Mouse (Mus musculus): ENCODE results near the gene Kpna7. TPM values are rescaled to one million over a fixed set of nuclear protein-coding genes. Genes with fewer than 3 reads are reported as not detected.

Kpna7 gene
- polyA plus RNA-seq, 1 experiment from 2014 or later: not detected

- H3K9ac ChIP-seq (ENCODE audit: low read length): no peak overlapping the region
- H3K27ac ChIP-seq (ENCODE audit: low read depth, low read length): no peak overlapping the region
- no peaks in the 10 kb centered on the region for H3K9me3 ChIP-seq (ENCODE audit: control insufficient read depth, low read length)
- no peaks in the 10 kb centered on the region for H3K36me3 ChIP-seq (ENCODE audit: control insufficient read depth, insufficient read depth, low read length)
- WGBS: 83% methylated on average over 3 of the region's 3 CpGs
- no peak overlapping the region for H3K4me3 ChIP-seq (ENCODE audit: low read depth, low read length)
- no peak overlapping the region for H3K4me2 ChIP-seq
- DNase-seq (ENCODE audit: low spot score, missing footprints) (no peak), ATAC-seq (ENCODE audit: low FRiP score) (no peak)
- H3K27me3 ChIP-seq (ENCODE audit: control insufficient read depth, insufficient read depth, low read length): 0 out of 2 replicates have a peak, but pooled peaks cover 2% of the 10 kb centered on the region
- peaks cover 2% of the 10 kb centered on the region; the same call in 1 of the 2 replicates for H3K4me1 ChIP-seq (ENCODE audit: control insufficient read depth, insufficient read depth, low read length)
These were observed 112.6 kb downstream of the Kpna7 start for GRCm38 (mm10) chr5:144971266-144971665.

DNA sequence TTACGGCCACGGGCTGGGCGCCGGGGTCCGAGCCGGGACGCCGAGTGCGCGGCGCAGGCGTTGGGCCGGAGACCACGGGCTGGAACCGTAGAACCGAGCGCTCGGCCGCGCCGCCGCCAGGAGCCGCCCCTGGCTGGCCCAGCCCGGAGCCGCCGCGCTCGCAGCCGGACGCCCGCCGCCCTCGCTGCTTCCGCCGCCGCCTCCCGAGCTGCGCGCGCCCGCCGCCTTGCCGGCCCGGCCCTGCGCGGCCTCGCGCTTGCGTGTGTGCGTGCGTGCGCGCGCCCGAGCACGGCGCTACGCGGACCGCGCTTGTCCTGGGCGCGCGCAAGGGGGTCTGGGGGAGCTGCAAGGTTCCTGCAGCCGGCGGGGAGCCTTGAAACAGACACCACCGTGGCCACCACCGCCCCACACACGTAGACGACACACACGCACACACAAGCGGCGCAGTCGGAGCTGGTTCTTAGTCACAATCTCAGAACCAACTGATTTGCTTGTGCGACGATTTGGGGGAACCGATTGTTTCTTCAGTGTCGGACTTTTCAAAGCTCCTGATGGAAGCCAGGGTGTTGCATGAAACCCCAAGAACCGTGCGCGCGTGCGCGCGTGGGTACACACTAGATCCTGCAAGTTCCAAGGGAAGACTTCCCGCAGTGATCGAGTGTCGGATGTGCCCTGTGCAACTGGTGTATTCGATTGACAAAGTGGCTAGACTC, 118.0 kb downstream of the Kpna7 start, which contains the start of gene Smurf1:
Gene Smurf1, minus strand, starts transcription at position 209 of the 713 bp plus-strand sequence.
- Histone ChIP-seq H3K4me1 (ENCODE audit: control insufficient read depth, insufficient read depth, low read length) (peaks cover 5% of the 10 kb centered on the region), H3K27me3 (ENCODE audit: control insufficient read depth, insufficient read depth, low read length) (0 out of 2 replicates have a peak, but pooled peaks cover 2% of the 10 kb centered on the region), H3K9me3 (ENCODE audit: control insufficient read depth, low read length) (no peaks in the 10 kb centered on the region), H3K9ac (ENCODE audit: low read length) (peak within 1 kb of the TSS; percentile 87), H3K27ac (ENCODE audit: low read depth, low read length) (peak within 1 kb of the TSS; percentile 85), H3K4me2 (peak within 1 kb of the TSS; percentile 66), H3K4me3 (ENCODE audit: low read depth, low read length) (peak within 1 kb of the TSS; percentile 90), H3K36me3 (ENCODE audit: control insufficient read depth, insufficient read depth, low read length) (no peaks in the 10 kb centered on the region)
- DNase-seq (ENCODE audit: low spot score, missing footprints): peak; percentile 99
- WGBS: under 1% methylated on average over 55 of the region's 89 CpGs
- ATAC-seq (ENCODE audit: low FRiP score): peak; percentile 72

DNA sequence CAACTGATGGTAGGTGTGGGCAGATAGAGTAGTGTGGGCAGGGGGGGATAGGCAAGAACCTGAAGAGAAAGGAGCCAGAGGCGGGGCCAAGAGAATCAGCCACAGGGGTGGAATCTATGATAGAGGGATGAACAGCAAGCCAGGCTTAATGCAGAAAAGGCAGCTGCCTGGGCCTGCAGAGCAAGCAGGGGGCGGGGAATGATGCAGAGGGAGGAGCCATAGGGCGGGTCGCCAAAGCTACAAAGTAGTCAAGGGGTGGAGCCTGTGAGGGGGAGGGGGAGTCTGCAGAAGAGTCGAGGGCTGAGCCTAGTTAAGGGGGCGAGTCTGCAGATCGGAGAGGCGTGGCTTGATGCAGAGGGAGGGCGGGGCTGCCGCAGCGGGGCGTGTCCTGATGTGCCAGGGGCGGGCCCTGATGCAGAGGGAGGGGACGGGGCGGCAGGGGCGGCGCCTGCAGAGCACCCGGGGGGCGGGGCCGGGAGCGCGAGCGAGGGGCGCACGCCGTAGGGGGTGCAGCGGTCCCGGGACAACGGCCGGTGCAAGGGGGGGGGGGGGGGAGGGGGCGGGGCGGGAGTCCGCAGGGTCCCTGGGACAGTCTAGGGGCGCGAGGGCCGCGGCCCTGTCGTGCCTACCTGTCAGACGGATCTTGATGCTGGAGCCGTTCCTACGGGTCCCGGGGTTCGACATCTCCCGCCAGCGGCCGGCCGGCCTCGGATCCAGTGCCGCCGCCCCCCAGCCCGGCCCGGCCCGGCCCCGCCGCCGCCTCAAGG, 118.8 kb downstream of the Kpna7 start:
- H3K36me3 ChIP-seq (ENCODE audit: control insufficient read depth, insufficient read depth, low read length): no peaks in the 10 kb centered on the region
- peak; percentile 99 for DNase-seq (ENCODE audit: low spot score, missing footprints)
- under 1% methylated on average over 20 of the region's 56 CpGs for WGBS
- H3K4me3 ChIP-seq (ENCODE audit: low read depth, low read length): peak overlapping the region; percentile 90
- peak overlapping the region; percentile 85 for H3K27ac ChIP-seq (ENCODE audit: low read depth, low read length)
- H3K9me3 ChIP-seq (ENCODE audit: control insufficient read depth, low read length): no peaks in the 10 kb centered on the region
- 0 out of 2 replicates have a peak, but pooled peaks cover 2% of the 10 kb centered on the region for H3K27me3 ChIP-seq (ENCODE audit: control insufficient read depth, insufficient read depth, low read length)
- ATAC-seq (ENCODE audit: low FRiP score): peak; percentile 81
- H3K4me2 ChIP-seq: peak overlapping the region; percentile 66
- H3K4me1 ChIP-seq (ENCODE audit: control insufficient read depth, insufficient read depth, low read length): peaks cover 5% of the 10 kb centered on the region
- peak overlapping the region; percentile 87 for H3K9ac ChIP-seq (ENCODE audit: low read length)

DNA sequence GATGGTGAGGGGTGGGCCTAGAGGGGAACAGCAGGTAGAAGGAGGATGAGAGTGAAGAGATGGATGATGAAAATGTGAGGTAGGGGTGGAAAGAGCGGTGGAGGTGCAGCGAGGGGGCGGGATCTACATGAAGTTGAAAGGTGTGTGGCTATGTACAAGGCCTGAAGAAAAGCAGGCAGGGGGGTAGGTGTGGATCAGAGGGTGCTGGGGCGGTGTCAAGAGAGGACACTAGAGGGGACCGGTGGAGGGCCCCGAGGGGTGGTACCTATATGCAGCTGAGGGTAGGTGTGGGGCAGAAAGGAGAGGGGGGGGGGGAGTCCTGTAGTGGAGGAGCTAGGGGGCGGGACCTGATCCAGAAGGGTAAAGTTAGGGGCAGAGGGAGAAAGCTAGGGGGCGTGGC, 119.4 kb downstream of the Kpna7 start:
- peak overlapping the region; percentile 66 for H3K4me2 ChIP-seq
- DNase-seq (ENCODE audit: low spot score, missing footprints) (no peak), ATAC-seq (ENCODE audit: low FRiP score) (peak; percentile 59)
- H3K27me3 ChIP-seq (ENCODE audit: control insufficient read depth, insufficient read depth, low read length): 0 out of 2 replicates have a peak, but pooled peaks cover 2% of the 10 kb centered on the region
- no peak overlapping the region for H3K27ac ChIP-seq (ENCODE audit: low read depth, low read length)
- no peak overlapping the region for H3K9ac ChIP-seq (ENCODE audit: low read length)
- 18% methylated on average over 8 of the region's 8 CpGs for WGBS
- H3K4me3 ChIP-seq (ENCODE audit: low read depth, low read length): peak overlapping the region; percentile 90
- H3K4me1 ChIP-seq (ENCODE audit: control insufficient read depth, insufficient read depth, low read length): peaks cover 5% of the 10 kb centered on the region
- H3K9me3 ChIP-seq (ENCODE audit: control insufficient read depth, low read length): no peaks in the 10 kb centered on the region
- H3K36me3 ChIP-seq (ENCODE audit: control insufficient read depth, insufficient read depth, low read length): no peaks in the 10 kb centered on the region

DNA sequence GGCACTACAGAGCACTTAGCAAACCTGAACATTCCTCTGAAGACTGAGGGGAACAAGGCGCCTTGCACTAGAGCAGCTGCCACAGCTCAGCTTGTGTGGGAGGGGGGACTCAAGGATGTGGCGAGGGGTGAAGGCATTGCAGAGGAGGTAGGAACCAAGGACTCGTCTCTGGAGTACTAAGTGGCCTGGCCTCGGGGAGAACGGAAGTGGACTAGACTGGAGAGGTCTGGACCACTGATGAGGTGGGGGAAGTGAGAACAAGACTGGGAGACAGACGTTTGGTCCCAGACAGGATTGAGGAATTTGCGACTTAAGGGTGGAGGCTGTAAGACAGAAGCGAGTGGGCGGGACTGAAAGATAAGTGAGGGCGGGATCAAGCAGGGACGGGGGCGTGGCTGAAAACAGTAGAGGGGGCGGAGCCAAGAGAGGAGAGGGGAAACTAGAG, 120.0 kb downstream of the Kpna7 start:
- no peak overlapping the region; the same call in 1 of the 2 replicates for H3K9ac ChIP-seq (ENCODE audit: low read length)
- WGBS: 5% methylated on average over 13 of the region's 13 CpGs
- H3K36me3 ChIP-seq (ENCODE audit: control insufficient read depth, insufficient read depth, low read length): no peaks in the 10 kb centered on the region
- H3K27me3 ChIP-seq (ENCODE audit: control insufficient read depth, insufficient read depth, low read length): 0 out of 2 replicates have a peak, but pooled peaks cover 2% of the 10 kb centered on the region
- H3K4me1 ChIP-seq (ENCODE audit: control insufficient read depth, insufficient read depth, low read length): peaks cover 5% of the 10 kb centered on the region
- peak overlapping the region; percentile 15; the same call in 1 of the 2 replicates for H3K4me2 ChIP-seq
- H3K27ac ChIP-seq (ENCODE audit: low read depth, low read length): no peak overlapping the region
- H3K9me3 ChIP-seq (ENCODE audit: control insufficient read depth, low read length): no peaks in the 10 kb centered on the region
- ATAC-seq (ENCODE audit: low FRiP score): 0 out of 2 replicates have a peak, but pooled peaks have one; percentile 0
- no peak overlapping the region for H3K4me3 ChIP-seq (ENCODE audit: low read depth, low read length)
- DNase-seq (ENCODE audit: low spot score, missing footprints): peak; percentile 93

- H3K9ac ChIP-seq (ENCODE audit: low read length): no peak overlapping the region; the same call in 1 of the 2 replicates
- H3K9me3 ChIP-seq (ENCODE audit: control insufficient read depth, low read length): no peaks in the 10 kb centered on the region
- WGBS: 76% methylated on average over 3 of the region's 3 CpGs
- ATAC-seq (ENCODE audit: low FRiP score) (no peak), DNase-seq (ENCODE audit: low spot score, missing footprints) (no peak)
- peaks cover 5% of the 10 kb centered on the region for H3K4me1 ChIP-seq (ENCODE audit: control insufficient read depth, insufficient read depth, low read length)
- H3K4me3 ChIP-seq (ENCODE audit: low read depth, low read length): no peak overlapping the region
- H3K27me3 ChIP-seq (ENCODE audit: control insufficient read depth, insufficient read depth, low read length): 0 out of 2 replicates have a peak, but pooled peaks cover 2% of the 10 kb centered on the region
- H3K27ac ChIP-seq (ENCODE audit: low read depth, low read length): no peak overlapping the region
- H3K4me2 ChIP-seq: peak overlapping the region; percentile 15; the same call in 1 of the 2 replicates
- H3K36me3 ChIP-seq (ENCODE audit: control insufficient read depth, insufficient read depth, low read length): no peaks in the 10 kb centered on the region
These were observed 120.4 kb downstream of the Kpna7 start for GRCm38 (mm10) chr5:144963401-144963800.

DNA sequence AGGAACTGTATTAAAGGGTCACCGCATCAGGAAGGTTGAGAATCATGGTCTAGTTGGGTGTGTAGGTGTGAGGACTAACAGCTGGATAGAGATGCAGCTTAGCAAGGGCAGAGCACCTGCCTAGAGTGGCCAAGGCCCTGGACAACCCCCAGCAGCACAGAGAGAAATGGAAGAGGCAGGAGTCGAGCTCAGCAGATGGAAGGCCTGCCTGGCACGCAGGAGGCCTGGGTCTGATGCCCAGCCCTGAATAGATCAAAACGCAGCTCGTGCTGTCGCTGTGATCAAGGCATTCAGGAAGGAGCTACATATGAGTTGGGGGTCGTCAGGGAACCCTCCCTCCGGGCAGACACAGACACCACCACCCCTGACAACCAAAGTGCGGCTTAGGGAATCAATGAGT, 125.6 kb downstream of the Kpna7 start:
- no peak overlapping the region for H3K4me3 ChIP-seq (ENCODE audit: low read depth, low read length)
- no peaks in the 10 kb centered on the region for H3K9me3 ChIP-seq (ENCODE audit: control insufficient read depth, low read length)
- no peak overlapping the region for H3K4me2 ChIP-seq
- ATAC-seq (ENCODE audit: low FRiP score): no peak
- WGBS: 91% methylated on average over 9 of the region's 9 CpGs
- H3K27ac ChIP-seq (ENCODE audit: low read depth, low read length): no peak overlapping the region
- H3K4me1 ChIP-seq (ENCODE audit: control insufficient read depth, insufficient read depth, low read length): no peaks in the 10 kb centered on the region
- DNase-seq (ENCODE audit: low spot score, missing footprints): no peak
- H3K36me3 ChIP-seq (ENCODE audit: control insufficient read depth, insufficient read depth, low read length): no peaks in the 10 kb centered on the region
- H3K9ac ChIP-seq (ENCODE audit: low read length): no peak overlapping the region
- H3K27me3 ChIP-seq (ENCODE audit: control insufficient read depth, insufficient read depth, low read length): no peaks in the 10 kb centered on the region

DNA sequence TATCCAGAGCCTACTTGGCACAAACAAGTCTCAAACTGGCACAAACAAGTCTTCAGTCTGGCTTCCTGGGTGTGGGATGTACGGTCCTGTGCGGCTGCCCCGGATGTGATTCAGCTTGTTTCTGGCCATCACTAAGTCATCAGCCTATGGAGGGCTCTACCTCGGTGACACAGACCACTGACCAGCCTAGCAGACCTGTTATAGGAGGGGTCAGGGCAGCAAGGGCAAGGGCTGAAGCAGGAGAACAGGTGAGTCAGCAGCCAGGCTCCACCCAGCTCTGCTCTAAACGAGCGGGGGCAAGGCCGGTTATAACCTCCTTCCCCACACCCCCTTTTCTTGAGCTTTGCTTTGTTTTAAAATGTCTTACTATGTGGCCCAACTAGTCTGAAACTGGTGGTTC, 129.4 kb downstream of the Kpna7 start:
- H3K36me3 ChIP-seq (ENCODE audit: control insufficient read depth, insufficient read depth, low read length): no peaks in the 10 kb centered on the region
- no peak for DNase-seq (ENCODE audit: low spot score, missing footprints)
- no peak overlapping the region for H3K4me3 ChIP-seq (ENCODE audit: low read depth, low read length)
- no peak for ATAC-seq (ENCODE audit: low FRiP score)
- H3K4me1 ChIP-seq (ENCODE audit: control insufficient read depth, insufficient read depth, low read length): no peaks in the 10 kb centered on the region
- H3K4me2 ChIP-seq: no peak overlapping the region
- no peak overlapping the region for H3K27ac ChIP-seq (ENCODE audit: low read depth, low read length)
- H3K9ac ChIP-seq (ENCODE audit: low read length): no peak overlapping the region
- no peaks in the 10 kb centered on the region for H3K27me3 ChIP-seq (ENCODE audit: control insufficient read depth, insufficient read depth, low read length)
- 96% methylated on average over 7 of the region's 7 CpGs for WGBS
- H3K9me3 ChIP-seq (ENCODE audit: control insufficient read depth, low read length): no peaks in the 10 kb centered on the region

DNA sequence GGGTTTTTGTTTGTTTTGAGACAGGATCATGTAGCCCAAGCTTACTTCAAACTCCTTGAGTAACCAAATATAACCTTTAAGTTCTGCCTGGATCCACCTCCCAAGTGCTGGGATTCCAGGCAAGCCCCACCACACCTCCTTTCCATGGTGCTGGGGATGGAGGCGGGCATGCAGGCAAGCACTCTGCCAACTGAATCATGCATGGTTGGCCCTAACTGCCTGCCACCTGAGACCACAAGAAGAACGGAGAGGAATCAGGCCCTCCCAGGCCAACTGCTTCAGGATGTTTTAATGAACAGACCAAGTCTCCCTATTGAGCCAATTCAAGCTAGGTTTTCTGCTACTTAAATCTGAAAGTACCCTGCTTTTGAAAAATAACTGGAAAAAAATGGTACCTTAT, 131.2 kb downstream of the Kpna7 start:
- no peaks in the 10 kb centered on the region for H3K9me3 ChIP-seq (ENCODE audit: control insufficient read depth, low read length)
- WGBS: 90% methylated on average over 2 of the region's 2 CpGs
- no peak overlapping the region for H3K9ac ChIP-seq (ENCODE audit: low read length)
- H3K27me3 ChIP-seq (ENCODE audit: control insufficient read depth, insufficient read depth, low read length): no peaks in the 10 kb centered on the region
- no peaks in the 10 kb centered on the region for H3K4me1 ChIP-seq (ENCODE audit: control insufficient read depth, insufficient read depth, low read length)
- no peak overlapping the region for H3K4me3 ChIP-seq (ENCODE audit: low read depth, low read length)
- no peak for ATAC-seq (ENCODE audit: low FRiP score)
- no peaks in the 10 kb centered on the region for H3K36me3 ChIP-seq (ENCODE audit: control insufficient read depth, insufficient read depth, low read length)
- no peak overlapping the region for H3K27ac ChIP-seq (ENCODE audit: low read depth, low read length)
- no peak overlapping the region for H3K4me2 ChIP-seq
- no peak for DNase-seq (ENCODE audit: low spot score, missing footprints)

All from midbrain, embryonic 11.5 days (tissue).